Mouse (Mus musculus): ENCODE data around the gene Ldoc1.

The Ldoc1 gene

DNA sequence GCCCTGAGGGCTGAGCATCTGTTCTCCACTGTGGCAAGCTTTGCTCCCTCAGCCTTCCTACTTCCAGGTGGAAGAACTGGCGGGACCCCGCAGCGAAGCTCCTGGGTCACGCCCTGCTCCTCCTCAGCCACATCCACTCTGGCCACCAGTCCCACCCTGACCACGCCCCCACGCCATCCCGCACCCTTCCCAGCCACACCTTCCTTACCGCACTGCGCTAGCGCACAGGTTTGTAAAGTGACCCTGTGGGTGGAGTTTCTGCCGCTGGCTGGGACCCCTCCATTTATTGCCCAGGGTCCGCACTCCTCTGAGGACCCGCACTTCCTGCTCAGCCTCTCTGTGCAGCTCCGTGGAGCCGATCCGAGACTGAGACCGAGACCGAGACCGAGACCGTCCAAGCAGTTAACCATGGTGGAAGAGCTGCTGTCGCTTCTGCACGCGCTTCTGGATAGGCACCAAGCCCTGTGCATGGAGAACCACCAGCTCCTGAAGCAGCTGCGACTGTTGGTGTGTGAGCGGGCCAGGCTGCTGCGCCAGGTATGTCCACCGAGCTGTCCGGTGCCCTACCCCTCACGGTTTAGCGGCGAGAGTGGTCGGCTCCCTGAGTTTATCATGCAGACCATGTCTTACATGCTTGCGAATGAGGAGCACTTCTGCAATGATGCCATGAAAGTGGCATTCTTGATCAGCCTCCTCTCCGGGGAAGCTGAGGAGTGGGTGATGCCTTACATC lies at the start of gene Ldoc1:
Gene Ldoc1, plus strand, starts transcription at position 196 of the 732 bp plus-strand sequence.
- peak; percentile 7 for DNase-seq

DNA sequence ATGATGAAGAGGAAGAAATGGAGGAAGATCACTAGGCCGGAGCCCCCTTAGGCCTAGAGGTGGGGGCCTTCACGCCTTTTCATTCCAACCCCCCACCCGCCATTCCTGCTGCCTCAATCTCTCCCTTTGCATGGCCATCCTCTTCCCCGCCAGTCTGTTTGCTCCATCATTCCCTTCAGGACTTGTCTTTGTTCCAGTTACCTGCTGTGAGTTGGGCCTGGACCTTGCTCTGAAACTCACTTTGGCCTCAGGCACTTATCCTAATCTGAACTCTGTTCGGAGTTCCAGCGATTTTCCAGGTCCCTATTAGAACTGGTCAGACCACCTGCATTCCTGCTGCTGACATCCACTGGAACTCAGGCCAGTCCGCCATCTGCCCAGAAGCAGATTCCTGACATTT lies 834 bp downstream of the Ldoc1 start:
- no peak for DNase-seq

DNA sequence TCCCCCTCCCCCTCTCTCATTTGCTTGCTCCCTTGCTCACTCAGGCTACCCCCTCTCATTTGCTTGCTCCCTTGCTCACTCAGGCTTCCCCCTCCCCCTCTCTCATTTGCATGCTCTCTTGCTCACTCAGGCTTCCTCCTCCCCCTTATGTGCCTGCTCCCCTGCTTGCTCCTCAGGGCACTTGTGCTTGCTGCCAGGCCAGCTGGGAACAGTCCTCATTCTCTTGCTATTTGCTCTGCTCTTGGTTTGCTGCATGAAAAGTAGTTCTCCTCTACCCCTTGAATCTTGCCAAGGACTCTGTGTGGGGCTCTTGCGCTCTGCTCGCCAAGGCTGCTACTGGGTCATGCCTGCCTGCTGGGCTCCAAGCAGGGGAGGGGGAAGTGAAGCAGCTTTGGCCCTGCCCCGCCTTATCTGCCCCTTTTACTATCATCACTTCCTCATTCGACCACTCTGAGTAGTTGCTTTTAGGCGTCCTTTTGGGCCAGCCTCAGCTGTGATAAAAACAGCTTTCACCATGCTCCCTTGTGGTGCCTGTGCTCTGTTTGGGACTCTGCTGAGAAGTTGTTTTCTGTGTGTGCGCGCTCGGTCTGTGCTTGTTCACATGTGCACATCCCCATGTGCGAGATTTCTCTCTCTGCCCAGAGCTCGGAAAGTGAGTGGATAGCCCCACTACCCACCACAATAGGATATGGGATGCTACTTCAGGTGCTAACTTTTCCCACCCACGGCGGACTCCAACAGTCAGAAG lies 13.2 kb downstream of the Ldoc1 start:
- DNase-seq, result peak; percentile 42

DNA sequence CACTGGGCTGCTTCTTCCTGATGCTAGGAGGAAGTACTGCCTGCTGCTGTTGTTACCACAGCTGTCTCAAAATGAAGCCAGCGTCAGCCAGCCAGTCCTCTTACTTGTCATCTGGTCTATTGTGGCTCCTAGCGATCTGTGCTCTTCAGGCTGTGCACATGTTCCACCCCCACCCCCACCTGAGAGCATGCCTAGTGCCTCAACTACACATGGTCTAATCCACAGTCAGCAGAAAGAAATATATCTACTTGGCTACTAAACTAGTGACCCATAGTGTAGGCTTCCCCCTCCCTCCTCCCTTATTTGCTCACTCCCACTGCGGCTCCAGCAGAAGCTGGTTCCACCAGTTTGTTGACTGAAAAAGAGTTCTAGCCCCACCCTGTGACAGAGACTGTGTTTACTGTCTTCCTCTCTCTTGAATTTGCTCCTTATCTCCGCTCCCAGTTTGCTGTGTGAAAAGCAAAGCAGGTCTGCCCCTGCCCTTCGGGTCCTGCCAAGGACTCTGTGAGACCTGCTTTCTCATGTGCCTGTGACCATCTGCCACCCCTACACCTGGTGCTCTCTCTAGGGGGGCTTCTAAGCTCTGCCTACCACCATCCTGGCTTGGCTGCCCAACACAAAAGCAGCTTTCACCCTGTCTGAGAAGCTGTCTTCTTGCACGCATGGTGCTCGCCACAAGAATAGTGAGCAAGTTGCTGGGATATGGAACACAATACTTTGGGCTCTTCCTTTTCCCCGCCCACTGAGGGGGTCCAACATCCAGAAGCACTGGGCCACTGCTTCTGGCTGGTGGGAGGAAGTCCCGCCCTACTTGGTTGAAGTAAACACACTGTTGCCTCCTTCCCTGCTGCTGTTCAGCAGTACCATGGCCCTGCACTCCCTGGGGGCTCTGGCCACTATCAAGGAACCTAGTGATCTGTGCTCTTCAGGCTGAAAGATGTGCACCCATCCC lies 14.0 kb downstream of the Ldoc1 start:
- peak; percentile 0 for DNase-seq

DNA sequence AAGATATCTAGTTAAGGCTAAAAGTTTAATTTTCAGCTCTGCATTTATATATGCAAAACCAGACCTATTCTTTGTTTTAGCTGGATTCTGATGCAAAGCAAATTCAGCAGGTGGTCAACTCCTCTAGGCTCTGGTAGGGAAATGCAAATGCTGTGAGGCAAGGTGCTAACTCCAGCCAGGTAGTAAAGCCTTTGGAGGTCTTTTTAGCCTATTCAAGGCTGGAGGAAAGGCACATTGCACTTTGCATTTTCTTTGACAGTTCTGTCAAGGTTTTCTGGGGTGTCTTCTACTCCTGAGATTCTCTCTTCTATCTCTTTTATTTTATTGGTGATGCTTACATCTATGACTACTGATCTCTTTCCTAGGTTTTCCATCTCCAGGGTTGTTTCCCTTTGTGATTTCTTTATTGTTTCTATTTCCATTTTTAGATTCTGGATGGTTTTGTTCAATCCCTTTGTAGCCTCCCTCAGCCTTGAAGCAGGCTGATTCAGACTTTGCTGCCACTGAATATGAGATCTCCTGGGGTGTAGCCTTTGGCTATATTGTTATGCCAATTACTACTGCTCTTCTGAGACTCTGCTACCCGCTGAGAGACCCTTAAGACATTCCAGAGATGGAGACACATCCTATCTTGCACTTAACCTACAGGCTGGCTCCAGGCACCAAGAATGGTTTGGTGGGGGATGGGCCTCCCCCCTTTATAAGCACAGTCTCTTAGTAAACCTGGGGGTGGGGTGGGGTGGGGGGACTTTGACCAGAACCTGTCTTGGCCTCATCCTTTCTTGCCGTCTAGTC lies 18.4 kb downstream of the Ldoc1 start:
- no peak for DNase-seq
